Mouse (Mus musculus) right cerebral cortex, postnatal 4 days (tissue): ENCODE data around the gene Fsd2.

Experiments used
- DNase-seq: peaks from one replicate; pipeline ENCODE4 v3.0.0-alpha.2; 2022

Fsd2 gene

GRCm38 (mm10) chr7:81566892-81567291, at the start of gene Fsd2:
Gene Fsd2 (minus strand): TSS chr7:81566944.
- no peak for DNase-seq

DNA sequence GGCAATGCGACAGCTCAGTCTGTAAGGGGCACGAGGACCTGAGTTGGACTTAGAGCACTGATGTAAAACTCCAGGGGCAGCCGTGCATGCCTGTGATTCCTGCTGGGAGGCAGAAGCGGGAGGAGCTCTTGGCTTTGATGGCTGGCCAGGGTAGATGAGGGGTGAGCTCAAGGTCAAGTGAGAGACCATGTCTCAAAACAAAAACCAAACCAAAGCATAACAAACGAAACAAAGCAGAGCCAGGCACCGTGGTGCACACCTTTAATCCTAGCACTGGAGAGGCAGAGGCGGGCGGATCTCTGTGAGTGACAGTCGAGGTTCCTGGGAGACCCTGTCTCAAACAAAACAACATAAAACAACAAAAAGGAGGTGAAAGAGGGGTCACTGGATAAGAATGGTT, 48.3 kb upstream of the Fsd2 start:
- DNase-seq, result no peak

- no peak for DNase-seq
These were observed 46.3 kb upstream of the Fsd2 start for GRCm38 (mm10) chr7:81612856-81613635.

DNA sequence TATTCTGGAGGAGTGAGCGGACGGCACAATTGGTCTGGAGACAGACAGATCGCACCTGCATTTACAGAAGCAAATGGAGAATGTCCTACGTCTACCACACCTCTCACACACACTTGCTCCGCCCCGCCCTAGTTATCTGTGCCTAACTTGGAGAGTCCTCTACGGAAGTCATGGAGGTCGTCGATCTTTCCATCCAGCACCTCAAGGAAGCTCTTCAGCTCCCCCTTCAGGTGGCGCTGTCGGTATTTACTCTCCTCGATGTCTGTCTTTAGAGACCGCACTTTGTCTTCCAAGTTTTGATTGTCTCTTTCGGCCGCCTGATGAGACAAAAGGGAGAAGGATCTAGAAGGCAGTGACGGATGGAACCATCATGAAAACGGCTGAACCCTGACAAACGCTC, 43.4 kb upstream of the Fsd2 start:
- DNase-seq, result no peak

GRCm38 (mm10) chr7:81606452-81606851, 39.7 kb upstream of the Fsd2 start:
- no peak for DNase-seq

DNA sequence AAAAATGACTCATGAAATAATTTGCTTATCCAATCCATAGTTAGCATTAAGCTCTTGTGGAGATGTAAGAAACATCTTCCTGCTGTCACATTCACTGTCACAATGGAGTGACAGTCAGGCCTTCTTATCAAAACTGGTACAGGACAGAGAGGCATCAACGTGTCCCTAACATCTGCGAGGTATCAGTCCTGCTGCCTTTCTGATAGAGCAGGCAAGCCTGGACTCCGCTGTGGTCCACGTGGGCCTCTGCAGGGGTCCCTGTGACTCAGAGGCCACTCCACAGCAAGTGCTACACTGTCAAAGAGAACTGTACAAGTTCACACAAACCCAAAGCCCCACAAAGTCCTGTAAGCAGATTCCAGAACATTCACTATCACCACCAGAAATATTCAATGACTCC, 38.7 kb upstream of the Fsd2 start:
- DNase-seq, result no peak

- no peak for DNase-seq
These were observed 38.2 kb upstream of the Fsd2 start for GRCm38 (mm10) chr7:81604991-81605390.

DNA sequence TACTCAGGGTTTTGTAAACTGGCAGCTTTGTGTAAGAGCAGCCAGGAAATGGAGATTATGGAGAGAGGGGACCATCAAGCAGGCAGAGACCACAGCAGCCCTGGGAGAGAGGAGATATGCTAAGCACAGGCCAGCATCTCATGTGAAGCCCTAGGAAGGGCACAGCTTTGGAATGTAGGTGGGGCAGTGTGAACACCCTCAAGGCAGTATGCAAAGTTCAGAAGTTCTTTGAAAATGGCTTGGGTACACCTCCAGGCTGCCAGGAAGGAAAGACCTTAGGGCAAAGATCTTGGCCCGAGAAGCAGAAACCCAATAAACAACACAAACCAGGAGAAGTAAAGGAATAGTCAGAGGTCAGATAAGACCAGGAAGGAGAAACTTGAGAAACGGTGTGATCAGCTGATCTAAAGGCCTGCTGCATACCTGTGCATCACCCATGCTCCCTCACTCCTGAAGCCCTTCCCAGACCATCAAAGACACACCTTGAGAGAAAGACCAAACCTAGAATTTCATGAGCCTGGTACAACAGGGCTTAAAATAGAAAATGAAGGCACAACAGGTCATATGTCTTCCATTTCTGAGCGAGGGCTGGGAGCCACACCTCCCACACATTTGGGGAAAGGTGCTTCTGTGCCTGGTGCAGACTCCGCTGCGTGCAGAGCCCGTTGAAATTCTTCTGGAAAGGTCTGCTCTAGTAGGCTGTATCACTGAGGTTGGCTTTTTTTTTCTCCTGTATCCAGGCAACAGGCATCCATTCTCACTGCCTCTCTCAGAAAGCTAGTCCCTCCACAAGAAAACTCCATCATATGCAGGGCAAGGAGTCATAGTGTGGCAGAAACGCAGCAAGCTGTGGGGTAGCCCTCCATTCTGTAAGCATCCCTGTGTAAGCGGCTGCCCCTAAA, 32.9 kb upstream of the Fsd2 start:
- no peak for DNase-seq

DNA sequence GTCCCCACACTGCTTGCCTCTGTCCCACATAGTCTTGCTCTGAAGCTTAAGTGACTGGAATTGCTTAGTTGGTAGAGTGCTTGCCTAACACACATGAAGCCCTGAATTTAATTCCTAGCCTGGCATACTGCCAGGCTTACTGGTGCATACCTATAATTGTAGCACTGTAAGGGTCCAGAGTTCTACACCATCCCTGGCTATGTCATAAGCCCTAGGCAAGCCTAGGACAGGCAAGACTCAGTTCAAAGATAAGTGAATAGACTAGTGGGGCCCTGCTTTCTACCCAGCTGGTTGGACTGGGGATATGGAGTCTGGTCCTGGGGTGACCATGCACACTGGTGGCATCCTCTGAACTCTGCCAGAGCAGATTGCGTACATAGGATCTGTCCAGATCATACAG, 30.9 kb upstream of the Fsd2 start:
- no peak for DNase-seq

DNA sequence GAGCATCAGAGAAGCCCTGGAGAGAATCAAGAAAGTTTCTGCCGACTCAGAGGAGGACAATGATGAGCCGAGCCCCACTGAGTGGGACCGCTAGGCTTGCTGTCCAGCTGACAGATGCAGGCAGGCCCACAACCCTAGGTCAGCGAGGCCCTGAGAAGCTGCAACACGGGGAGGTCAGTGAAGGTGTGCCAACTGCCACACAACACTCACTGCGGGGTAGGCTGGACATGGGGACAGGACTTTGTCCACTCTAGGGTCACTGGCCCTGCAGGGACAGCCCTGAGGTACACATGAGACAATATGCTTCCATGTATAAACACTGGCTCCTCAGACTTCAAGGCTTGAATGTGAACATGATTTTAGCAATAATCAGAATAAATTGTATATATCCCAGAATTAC, 29.3 kb upstream of the Fsd2 start:
- no peak for DNase-seq

DNA sequence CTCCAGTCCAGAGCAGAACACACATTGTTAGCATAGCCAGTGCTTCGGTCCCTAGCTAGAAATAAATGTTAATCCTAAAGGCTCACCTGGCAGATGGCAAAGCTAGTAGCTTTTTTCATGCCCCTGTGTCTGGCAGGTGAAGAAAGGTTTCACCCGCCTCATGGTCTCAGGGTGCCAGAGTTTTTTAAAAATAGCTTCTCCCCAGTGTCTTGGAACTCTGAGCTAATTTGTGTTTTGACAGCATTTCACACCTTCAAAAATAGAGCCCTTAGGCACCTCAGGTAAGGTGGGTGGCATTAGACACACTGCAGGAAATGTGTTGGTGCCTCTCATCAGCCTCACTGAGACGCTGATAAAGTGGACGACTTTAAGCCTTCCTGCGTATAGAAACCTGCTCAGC, 28.3 kb upstream of the Fsd2 start:
- no peak for DNase-seq

DNA sequence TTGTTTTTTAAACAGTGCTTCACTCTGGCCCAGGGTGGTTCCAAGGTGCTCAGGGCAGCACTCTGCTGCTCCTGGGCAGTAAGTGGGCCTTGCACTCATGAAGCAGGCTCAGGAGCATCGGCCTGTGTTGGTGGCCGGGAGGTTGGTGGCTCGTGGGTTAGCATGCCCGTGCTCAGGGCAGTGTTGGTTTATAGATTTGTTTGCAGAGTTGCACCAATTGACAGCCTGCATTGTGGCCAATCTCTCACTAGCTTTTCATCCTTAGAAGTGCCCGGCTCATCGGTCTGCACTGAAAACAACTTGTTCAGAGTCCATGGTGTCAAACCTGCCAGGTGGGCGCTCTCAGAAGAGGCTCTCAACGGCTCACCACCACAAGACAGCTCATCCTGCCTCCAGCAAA, 26.6 kb upstream of the Fsd2 start:
- no peak for DNase-seq

DNA sequence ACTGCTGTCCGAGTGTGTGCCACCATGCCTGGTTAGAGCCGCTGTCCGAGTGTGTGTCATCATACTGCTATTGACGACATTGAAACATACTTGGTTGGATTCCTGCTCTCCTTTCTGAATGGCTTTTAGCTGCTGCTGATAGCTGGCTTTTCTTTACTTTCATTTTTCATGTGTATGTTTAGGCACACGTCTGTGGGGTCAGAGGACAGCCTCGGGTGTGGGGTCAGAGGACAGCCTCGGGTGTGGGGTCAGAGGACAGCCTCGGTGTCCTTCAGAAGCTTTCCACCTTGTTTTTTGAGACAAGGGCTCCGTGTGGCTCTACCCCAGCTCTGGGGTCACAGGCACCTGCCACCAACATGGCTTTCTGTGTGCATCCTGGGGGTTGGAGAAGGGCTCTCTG, 25.9 kb upstream of the Fsd2 start:
- DNase-seq, result no peak

DNA sequence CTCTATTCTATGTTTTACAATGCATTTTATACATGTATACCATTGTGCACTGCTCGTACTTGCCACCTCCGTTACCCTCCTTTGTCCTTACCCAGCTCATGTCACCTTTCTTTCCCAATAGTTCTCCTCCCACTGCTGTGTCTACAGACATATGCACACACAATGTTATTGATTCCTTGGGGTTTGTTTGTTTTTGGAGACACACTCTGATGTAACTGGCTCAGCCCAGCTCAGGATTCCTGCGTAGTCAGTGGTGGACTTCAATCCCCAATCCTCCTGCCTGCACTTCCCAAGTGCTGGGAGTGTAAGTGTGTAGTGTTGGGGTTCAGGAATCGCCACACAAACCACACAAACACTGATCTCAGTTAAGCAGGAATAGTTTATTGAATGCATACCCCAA, 20.5 kb upstream of the Fsd2 start:
- DNase-seq, result no peak

DNA sequence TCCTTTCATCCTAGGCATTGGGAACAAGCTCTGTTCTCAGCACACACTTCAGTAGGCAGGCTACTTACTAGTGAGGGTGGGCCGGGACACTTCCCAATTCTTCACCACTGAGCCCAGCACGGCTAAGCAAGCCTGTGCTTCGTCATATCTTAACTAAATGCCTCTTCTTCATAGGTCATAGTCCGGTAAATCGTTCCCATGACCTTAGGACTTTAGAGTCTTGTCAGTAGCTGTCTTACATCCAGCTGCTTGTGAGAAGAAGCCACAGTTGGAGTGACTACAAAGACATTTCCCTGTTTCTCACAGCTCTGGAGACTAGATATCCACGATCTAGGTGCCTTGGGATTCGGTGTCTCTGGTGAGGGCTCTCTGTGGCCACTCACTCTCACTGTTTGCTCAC, 18.6 kb upstream of the Fsd2 start:
- no peak for DNase-seq

DNA sequence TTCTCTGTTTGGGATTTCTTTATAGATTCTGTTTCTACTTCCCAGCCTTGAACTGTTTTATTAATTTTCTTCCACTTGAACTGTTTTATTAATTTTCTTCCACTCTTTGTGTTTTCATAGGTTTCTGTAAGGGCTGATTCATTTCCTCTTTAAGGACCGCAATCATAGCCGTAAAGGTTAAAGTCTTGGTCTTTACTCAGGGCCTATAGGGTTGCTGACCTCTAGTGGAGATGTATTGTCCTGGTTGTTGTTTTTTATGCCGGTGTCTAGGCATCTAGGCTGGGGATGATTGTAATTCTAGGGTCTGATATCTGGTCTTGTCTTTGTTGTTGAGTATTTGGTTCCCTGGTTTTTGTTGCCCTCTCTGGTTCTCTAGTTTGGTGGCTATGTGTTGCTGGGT, 16.8 kb upstream of the Fsd2 start:
- DNase-seq, result no peak

- no peak for DNase-seq
These were observed 12.6 kb upstream of the Fsd2 start for GRCm38 (mm10) chr7:81579312-81579711.

DNA sequence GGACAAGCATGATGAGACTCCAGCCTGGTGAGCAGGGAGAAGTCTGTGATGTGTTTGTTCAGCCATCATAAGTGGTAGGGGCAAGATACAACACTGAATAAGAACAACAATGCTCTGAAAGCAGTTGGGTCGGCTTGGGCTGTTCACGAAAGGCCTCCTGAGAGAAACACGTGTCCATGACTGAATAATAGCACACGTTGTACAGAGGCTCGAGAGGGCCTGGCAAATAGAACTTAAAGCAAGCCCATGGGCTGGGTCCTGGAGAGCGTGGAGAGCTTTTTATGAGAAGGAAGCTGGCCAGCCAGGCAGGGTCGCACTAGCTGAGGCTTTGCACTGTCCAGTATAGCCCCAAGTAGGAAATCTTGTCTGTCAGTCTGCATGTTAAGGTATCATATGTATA, 11.7 kb upstream of the Fsd2 start:
- no peak for DNase-seq

DNA sequence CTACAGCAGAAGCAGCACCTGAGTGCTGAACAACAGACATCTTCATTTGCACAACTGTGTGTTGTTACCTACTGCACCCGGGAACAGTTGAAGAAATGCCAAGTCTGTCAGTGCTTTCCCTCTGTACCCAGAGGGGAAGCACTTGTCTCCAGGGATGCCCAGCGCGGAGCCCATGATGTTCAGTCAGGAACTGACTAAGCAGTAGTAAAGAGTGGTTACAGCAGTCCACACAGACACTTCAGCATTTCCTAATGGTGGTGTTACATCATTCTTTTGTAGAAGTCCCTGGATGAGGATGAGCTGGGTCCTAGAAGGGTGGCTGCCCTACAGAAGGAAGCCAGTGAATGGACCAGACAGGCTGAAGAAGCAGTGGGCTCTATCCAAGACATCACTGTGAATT, 11.1 kb upstream of the Fsd2 start:
- no peak for DNase-seq

DNA sequence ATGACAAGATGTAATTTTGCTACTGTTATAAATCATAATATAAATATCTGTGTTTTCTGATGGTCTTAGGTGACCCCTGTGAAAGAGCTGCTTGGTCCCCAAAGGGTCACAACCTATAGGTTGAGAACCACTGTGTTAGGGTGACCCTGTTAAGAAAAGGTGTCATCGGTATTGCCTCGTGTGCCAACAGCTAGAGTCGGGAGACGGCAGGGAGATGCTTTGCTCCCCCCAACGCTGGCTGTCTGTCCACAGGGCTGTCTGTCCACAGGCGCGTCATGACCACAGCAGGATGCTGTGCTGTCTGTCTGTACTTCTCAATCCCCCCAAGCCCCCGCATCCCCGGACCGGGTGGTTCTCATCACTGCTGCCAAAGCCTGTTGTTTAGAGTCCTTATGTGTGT, 8.9 kb upstream of the Fsd2 start:
- DNase-seq, result no peak

DNA sequence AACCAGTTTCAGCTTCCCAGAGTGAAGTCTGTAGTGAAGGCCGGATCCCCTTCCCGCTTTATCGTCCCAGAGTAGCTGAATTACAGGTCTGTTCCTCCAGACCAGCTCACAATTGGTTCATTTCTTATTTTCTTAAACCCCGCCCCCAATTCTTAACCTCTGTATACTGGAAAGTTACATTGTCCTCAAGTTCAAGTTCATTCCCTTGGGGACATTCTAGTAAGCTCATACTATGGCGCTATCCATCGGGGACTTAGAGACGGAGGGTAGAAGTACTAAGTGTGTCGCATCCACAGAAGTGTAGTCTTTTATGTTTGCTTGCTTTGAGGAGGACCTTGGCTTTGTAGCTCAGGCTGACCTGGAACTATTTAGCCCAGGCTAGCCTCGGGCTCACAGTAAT, 7.1 kb upstream of the Fsd2 start:
- no peak for DNase-seq

DNA sequence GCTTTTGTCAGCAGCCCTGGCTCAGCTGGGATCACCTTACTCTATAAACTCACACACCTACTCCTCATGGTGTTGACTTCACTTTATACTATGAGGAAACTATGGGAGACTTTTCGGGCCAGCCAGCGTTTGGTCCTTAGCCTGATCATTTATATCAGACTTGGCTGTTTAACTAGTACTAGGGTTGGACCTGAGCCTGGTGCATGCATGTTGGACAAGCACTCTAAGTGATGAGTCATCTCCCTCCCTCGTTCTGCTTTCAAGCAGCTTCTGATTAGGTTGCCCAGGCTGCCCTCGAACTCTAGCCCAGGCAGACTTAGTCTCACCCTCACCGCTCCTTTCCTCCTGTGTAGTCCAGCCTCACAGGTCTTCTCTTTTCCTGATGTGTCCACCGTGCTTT, 6.7 kb upstream of the Fsd2 start:
- no peak for DNase-seq

DNA sequence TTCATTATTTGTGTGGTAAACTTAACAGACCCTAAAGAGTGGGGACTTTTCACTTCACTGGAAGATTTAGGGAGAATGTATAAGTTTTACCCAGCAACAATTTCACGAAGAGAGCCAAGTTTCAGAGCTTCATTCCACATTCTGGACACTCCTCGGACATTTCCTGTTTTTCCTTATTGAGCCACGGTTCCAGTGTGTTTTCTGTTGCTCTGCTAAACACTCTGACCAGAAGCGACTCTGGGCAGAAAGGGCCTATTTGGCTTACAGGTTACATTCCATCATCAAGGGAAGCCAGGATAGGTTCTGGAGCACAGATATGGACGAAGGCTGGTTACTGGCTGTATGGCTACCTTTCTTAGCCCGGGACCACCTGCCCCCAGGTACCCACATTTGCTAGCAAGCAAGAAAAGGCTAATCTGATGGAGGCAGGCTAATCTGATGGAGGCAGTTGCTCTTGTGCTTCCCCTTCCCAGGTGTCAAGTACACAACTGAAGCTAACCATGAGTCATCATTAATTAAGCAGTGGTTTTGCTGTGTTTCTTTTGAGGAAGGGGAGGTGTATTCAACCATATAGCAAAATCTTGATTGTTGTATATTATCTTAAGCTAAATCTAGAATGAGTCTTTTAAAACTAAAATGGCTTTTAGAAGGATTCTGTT, 6.0 kb upstream of the Fsd2 start:
- DNase-seq, result no peak

GRCm38 (mm10) chr7:81571941-81572441, 5.2 kb upstream of the Fsd2 start:
- DNase-seq, result no peak
